Mouse (Mus musculus) embryo, embryonic 11.5 days (tissue): ENCODE measurements at regions not wholly inside any gene's neighbourhood (a gene's known extent, or its start where the extent isn't known, plus 50 kb on each side); places are given as distances from the start of the nearest gene placed in this dataset.

Experiments used
- DNase-seq: peaks from one replicate; pipeline ENCODE4 v3.0.0-alpha.2; 2012; ENCODE audit warnings: low read depth, low spot score

DNA sequence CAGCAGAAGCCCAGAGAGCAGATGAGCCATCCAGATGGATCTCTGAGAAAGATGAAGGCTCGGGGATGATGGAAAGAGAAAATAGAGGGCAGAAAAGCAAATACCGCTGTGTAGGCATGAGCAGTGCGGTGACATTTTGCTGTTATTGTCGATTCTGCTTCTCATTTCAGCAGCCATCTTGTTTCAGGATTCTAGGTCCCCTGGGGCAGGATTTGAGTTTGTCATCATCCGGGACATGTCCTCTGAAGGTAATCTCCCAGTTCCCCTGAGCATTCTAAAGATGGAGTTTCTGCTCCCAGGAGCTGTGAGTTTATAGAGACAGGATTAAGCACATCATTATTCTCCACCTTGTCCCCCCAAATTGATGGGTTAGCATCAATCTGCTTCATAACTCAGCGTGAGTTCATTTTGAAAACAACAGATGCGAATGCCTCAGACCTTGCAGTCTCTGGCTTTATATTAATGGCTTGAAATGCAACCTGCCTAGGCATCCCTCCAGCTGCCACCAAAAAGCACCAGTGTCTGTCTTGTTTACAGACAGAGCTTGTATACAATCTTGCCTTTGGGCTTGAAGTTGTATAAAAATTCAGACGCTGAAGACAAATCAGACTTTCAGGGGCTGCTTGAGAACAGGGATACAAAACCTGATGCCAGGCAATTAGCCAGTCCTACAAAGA, 128.6 kb upstream of the Foxa2 start:
- DNase-seq = no peak

DNA sequence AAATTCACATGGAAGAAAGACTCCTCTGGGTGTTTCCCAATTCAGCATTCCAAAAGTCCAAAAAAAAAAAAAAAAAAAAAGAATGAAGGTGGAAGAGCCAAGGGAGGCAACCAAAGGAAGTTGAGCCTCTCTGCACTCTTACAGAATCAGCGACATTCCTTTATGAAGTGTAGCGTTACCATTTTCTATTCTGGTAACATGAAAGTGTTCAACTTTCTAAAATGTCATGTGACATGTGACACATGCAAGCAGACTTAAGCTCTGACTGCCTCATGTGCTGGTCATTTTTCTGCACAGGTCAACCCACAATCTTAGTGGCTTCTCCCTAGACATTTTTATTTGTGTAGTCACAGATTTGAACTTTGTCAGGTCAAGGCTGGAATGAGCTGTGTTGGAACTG, 133.5 kb upstream of the Foxa2 start:
- no peak for DNase-seq

DNA sequence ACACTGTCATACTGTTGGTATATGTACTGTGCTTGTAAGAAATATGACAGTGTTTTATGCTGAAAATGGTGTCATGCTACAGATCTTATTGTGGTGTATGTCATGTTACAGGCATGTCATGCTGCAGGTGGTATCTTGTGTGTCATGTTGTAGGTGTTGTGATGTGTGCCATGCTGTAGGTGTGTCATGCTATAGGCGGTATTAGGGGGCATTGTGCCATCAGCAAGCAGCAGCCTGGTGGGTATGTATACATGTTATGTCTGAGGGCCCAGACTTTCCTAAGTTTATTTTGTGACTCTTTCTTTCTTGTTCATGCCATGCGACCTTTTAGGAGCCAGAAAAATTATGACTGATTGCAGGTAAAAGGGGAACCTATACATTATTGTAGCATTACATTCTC, 134.7 kb upstream of the Foxa2 start:
- DNase-seq = no peak

- peak; percentile 9 for DNase-seq
These were observed 135.8 kb upstream of the Foxa2 start for GRCm38 (mm10) chr2:148182492-148183052.

GRCm38 (mm10) chr2:148184801-148185212, 138.0 kb upstream of the Foxa2 start:
- DNase-seq = no peak

- DNase-seq = no peak
These were observed 139.7 kb upstream of the Foxa2 start for GRCm38 (mm10) chr2:148186363-148186991.

- no peak for DNase-seq
These were observed 142.1 kb upstream of the Foxa2 start for GRCm38 (mm10) chr2:148188865-148189264.

DNA sequence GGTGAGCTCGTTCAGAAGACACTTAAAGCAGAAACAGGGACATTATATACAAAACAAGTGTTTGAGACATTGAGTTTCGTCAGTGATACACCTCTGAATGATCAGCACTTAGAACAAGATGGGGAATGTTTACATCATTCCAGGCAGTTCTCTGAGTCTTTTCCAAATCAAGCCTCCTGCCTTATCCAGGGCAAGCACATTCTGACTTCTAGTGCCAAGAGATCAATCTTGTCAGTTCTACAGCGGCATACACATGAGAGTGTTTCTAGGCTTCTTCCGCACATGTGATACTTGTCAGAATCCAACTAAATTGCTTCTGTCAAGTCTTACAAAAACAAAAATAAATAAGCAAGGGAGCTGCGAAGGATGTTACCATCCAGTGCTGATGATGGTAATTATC, 142.5 kb upstream of the Foxa2 start:
- DNase-seq = no peak

DNA sequence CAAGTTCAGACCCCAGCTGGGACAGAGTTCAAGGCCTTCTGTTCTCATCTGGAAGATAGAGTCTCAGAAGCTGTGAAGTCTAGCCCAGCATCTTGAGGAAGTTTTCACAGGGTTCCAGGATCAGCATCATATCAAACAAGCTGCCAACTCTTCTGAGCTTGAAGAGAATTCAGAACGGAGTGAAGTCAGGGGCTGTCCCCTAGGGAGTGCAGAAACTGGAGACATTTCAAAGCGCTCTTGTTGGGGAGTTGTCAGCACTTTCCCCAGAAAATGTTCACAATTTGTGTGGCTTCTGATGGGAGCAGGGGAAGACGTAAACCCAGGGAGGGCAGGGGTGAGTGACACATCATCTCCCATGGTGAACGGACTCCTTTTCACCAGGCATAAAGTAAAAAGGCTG, 146.2 kb upstream of the Foxa2 start:
- no peak for DNase-seq

- DNase-seq = no peak
These were observed 150.7 kb upstream of the Foxa2 start for GRCm38 (mm10) chr2:148197375-148198015.

- no peak for DNase-seq
These were observed 159.9 kb upstream of the Foxa2 start for GRCm38 (mm10) chr2:148206633-148207032.

- no peak for DNase-seq
These were observed 164.0 kb upstream of the Foxa2 start for GRCm38 (mm10) chr2:148210813-148211212.

DNA sequence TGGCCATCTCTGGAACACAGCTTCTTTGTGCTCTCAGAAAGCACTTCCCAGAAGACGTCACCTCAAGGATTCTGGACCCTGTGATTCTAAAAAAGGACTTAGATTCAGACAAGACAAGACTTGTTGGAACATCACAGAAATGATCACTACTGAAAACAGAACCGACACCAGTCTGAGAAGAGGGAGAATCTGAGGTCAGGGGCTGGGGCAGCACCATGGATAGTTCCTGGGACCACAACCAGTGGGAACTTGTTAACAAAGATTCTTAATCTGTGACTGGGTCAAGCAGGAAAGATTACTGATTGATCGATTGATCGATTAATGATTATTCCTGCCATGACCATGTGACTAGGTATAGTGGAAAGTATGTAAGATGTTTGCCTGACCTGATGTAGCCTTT, 170.4 kb upstream of the Foxa2 start:
- peak; percentile 2 for DNase-seq

GRCm38 (mm10) chr2:148233691-148234300, 161.3 kb upstream of the Sstr4 start:
- no peak for DNase-seq

- DNase-seq = no peak
These were observed 158.0 kb upstream of the Sstr4 start for GRCm38 (mm10) chr2:148237121-148237520.

DNA sequence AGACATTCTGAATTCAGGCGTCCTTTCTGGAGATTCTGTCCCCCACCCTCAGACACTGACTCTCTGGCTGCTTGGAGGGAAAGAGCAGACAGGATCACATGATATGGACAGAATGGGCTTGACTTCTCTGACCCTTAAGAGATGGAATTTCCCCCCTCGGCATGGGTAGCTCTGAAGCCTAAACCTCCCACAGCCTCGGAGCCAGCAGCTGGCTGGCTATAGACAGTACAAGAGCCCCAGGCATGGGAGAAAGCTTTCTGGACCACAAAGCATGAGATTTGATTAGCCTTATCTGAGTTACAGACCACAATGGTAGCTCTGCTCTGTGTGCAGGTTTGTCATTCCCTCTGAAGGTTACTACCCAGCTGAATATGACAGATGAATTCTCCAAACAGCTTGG, 156.1 kb upstream of the Sstr4 start:
- DNase-seq = no peak

DNA sequence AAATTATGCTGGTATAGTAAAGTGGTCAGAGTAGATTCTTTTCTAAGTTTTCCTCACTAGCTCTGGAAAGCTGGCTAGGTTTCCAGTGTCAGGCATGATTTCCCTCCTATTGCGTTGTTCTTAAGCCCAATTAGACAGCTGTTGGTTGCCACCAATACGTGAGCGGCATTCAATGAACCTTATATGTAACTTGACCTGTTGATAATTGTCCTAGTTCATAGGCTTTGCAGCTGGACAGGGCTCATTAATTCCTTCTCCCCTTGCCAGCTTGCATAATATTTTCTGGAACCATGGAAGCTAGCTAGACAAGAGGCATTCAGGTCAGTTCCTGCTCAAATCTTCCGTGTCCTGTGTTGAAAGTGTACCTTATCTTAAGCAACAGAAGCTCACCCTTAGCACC, 152.9 kb upstream of the Sstr4 start:
- DNase-seq = no peak

- DNase-seq = no peak
These were observed 149.6 kb upstream of the Sstr4 start for GRCm38 (mm10) chr2:148245575-148245974.

- no peak for DNase-seq
These were observed 144.2 kb upstream of the Sstr4 start for GRCm38 (mm10) chr2:148250902-148251301.

DNA sequence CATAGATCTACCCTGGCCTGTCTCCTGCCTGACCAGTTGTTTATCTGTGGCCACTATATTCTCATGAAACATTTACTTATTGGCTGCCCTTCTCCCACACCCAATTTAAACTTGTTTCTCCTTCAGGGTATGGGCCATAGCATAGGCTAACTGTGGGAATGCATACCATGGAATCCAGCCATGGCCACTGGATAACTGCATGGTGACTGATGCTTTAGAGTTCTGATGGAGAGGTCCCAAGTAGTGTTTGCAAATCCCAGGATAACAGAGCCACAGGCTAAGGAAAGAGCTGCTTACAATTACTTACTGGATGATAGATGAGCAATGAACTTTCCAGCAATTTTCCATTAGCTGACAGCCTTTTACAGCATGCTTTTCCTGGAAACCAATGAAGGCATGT, 139.5 kb upstream of the Sstr4 start:
- no peak for DNase-seq

GRCm38 (mm10) chr2:148264111-148264730, 130.9 kb upstream of the Sstr4 start:
- no peak for DNase-seq

DNA sequence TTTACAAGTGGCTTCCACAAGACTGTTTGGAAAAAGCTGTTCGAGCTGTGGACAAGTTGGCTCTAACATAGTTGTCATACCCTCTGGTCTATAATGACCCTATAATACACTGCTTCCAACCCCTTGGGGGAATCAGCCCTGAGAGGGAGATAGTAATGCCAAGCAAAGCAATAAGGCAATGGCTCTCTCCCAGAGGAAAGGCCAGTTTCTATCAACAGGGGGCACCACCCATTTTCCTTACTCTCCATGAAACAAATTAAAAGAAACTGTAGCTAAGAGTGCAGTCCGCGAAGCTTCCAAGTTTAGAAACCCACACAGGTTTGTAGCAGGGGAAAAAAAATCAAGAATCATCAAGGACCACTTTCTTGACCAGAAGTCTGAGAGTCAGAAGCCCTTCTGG, 115.9 kb upstream of the Sstr4 start:
- DNase-seq = no peak
